Mouse (Mus musculus) A20 (cell line): Measurements from ENCODE around the gene Ric8b.

Experiments used
- DNase-seq: peaks from one replicate; pipeline ENCODE4 v3.0.0-alpha.2; 2011; ENCODE audit warnings: low read depth, low spot score

Gene Ric8b

GRCm38 (mm10) chr10:85054876-85055275 is 137.5 kb downstream of the Ric8b start:
- DNase-seq: no peak
